ENCODE assay signal across 30 mouse cellular contexts in genomic region chr10:41461057-41461722, GRCm38 (mm10). TPM values are rescaled to one million over a fixed set of nuclear protein-coding genes. Genes with fewer than 3 reads are reported as not detected.
DNase-seq lines count a peak whose midpoint lies in the region; ATAC-seq and TF ChIP-seq lines count a peak whose summit lies in the region.
"Had no signal": no experiment of that assay in that cellular context is flagged by ENCODE, and none has a peak within 500 bp of the region (broad histone marks: within the 10 kb centered on the region; RNA-seq: fewer than 3 reads in every experiment).

No protein-coding gene starts in this region.

- H3K4me2 ChIP-seq in forebrain, embryonic 13.5 days, result no peak overlapping the region
- H3K4me2 ChIP-seq in forebrain, embryonic 15.5 days (replicated peaks), result no peak overlapping the region
- H3K4me2 ChIP-seq in heart, embryonic 13.5 days, result no peak overlapping the region
- H3K4me2 ChIP-seq in midbrain, embryonic 11.5 days, result no peak overlapping the region
- no peak overlapping the region for H3K4me2 ChIP-seq in midbrain, embryonic 14.5 days (ENCODE audit: low read length)
- H3K4me2 ChIP-seq in neural tube, embryonic 14.5 days (ENCODE audit: low read depth, low read length), result no peak overlapping the region
- H3K4me2 ChIP-seq: heart, embryonic 15.5 days; hindbrain, embryonic 15.5 days; intestine, embryonic 15.5 days; limb, embryonic 15.5 days; liver, embryonic 13.5 days; stomach, embryonic 15.5 days had no signal

- WGBS in forebrain, embryonic 13.5 days, result 97% methylated on average over 3 of the region's 3 CpGs
- 84% methylated on average over 3 of the region's 3 CpGs for whole genome bisulfite sequencing in forebrain, embryonic 15.5 days
- 71% methylated on average over 3 of the region's 3 CpGs for WGBS in heart, embryonic 13.5 days
- WGBS in heart, adult 2 months, result 85% methylated on average over 3 of the region's 3 CpGs
- 97% methylated on average over 3 of the region's 3 CpGs for WGBS in midbrain, embryonic 11.5 days
- WGBS in midbrain, embryonic 14.5 days, result 90% methylated on average over 3 of the region's 3 CpGs
- WGBS in neural tube, embryonic 14.5 days, result 90% methylated on average over 3 of the region's 3 CpGs

- no peaks in the 10 kb centered on the region for H3K27me3 ChIP-seq in forebrain, embryonic 13.5 days
- no peaks in the 10 kb centered on the region for H3K27me3 ChIP-seq in forebrain, embryonic 15.5 days
- no peaks in the 10 kb centered on the region for H3K27me3 ChIP-seq in heart, embryonic 13.5 days (replicated peaks)
- no peaks in the 10 kb centered on the region for H3K27me3 ChIP-seq in heart, adult 2 months (ENCODE audit: control insufficient read depth, insufficient read depth, low read length)
- H3K27me3 ChIP-seq in midbrain, embryonic 11.5 days (ENCODE audit: control insufficient read depth, insufficient read depth, low read length), result no peaks in the 10 kb centered on the region
- no peaks in the 10 kb centered on the region for H3K27me3 ChIP-seq in midbrain, embryonic 14.5 days (ENCODE audit: control insufficient read depth, insufficient read depth, low read length)
- no peaks in the 10 kb centered on the region for H3K27me3 ChIP-seq in neural tube, embryonic 14.5 days (ENCODE audit: control insufficient read depth, insufficient read depth, low read length)
- H3K27me3 ChIP-seq: heart, embryonic 15.5 days; hindbrain, embryonic 15.5 days; intestine, embryonic 15.5 days; limb, embryonic 15.5 days; liver, embryonic 13.5 days; stomach, embryonic 15.5 days had no signal

- H3K36me3 ChIP-seq in forebrain, embryonic 13.5 days (ENCODE audit: poor library complexity, severe bottlenecking), result peaks cover 59% of the 10 kb centered on the region
- peaks cover 29% of the 10 kb centered on the region for H3K36me3 ChIP-seq in forebrain, embryonic 15.5 days
- H3K36me3 ChIP-seq in heart, embryonic 13.5 days, result peaks cover 84% of the 10 kb centered on the region
- no peaks in the 10 kb centered on the region for H3K36me3 ChIP-seq in heart, adult 2 months (ENCODE audit: control insufficient read depth, insufficient read depth, low read length)
- H3K36me3 ChIP-seq in midbrain, embryonic 11.5 days (ENCODE audit: control insufficient read depth, insufficient read depth, low read length), result peaks cover 9% of the 10 kb centered on the region
- H3K36me3 ChIP-seq in midbrain, embryonic 14.5 days (ENCODE audit: control insufficient read depth, insufficient read depth, low read length), result peaks cover 61% of the 10 kb centered on the region
- H3K36me3 ChIP-seq in neural tube, embryonic 14.5 days (ENCODE audit: control insufficient read depth, insufficient read depth, low read length), result peaks cover 16% of the 10 kb centered on the region

- H3K9me3 ChIP-seq in forebrain, embryonic 13.5 days (replicated peaks), result no peaks in the 10 kb centered on the region
- H3K9me3 ChIP-seq in forebrain, embryonic 15.5 days, result no peaks in the 10 kb centered on the region
- H3K9me3 ChIP-seq in heart, embryonic 13.5 days, result no peaks in the 10 kb centered on the region
- H3K9me3 ChIP-seq in midbrain, embryonic 11.5 days (ENCODE audit: control insufficient read depth, low read length), result no peaks in the 10 kb centered on the region
- H3K9me3 ChIP-seq in midbrain, embryonic 14.5 days (ENCODE audit: control insufficient read depth, low read length), result no peaks in the 10 kb centered on the region
- H3K9me3 ChIP-seq in neural tube, embryonic 14.5 days (ENCODE audit: control insufficient read depth, low read length), result no peaks in the 10 kb centered on the region
- H3K9me3 ChIP-seq: heart, embryonic 15.5 days; hindbrain, embryonic 15.5 days; intestine, embryonic 15.5 days; limb, embryonic 15.5 days; liver, embryonic 13.5 days; stomach, embryonic 15.5 days had no signal

- 0 out of 2 replicates have a peak overlapping the region, but pooled peaks have one; percentile 7 for H3K27ac ChIP-seq in forebrain, embryonic 13.5 days
- no peak overlapping the region for H3K27ac ChIP-seq in forebrain, embryonic 15.5 days (replicated peaks)
- H3K27ac ChIP-seq in heart, embryonic 13.5 days (replicated peaks), result no peak overlapping the region
- no peak overlapping the region for H3K27ac ChIP-seq in heart, adult 2 months
- no peak overlapping the region for H3K27ac ChIP-seq in midbrain, embryonic 11.5 days (ENCODE audit: low read depth, low read length)
- H3K27ac ChIP-seq in midbrain, embryonic 14.5 days (replicated peaks; ENCODE audit: low read depth, low read length), result no peak overlapping the region
- no peak overlapping the region for H3K27ac ChIP-seq in neural tube, embryonic 14.5 days (ENCODE audit: low read depth, low read length)
- H3K27ac ChIP-seq: gastrocnemius, adult 2 months; heart, embryonic 15.5 days; hindbrain, embryonic 15.5 days; intestine, embryonic 15.5 days; limb, embryonic 15.5 days; liver, embryonic 13.5 days; macrophage; stomach, embryonic 15.5 days had no signal

- no peak for TF ChIP-seq POLR2A in heart, adult 2 months (IDR thresholded peaks at IDR 0.05; ENCODE audit: insufficient read depth, low read depth, low read length)

- no peak for DNase-seq in heart, adult 2 months
- DNase-seq in midbrain, embryonic 11.5 days (ENCODE audit: low spot score, missing footprints), result peak; percentile 60
- DNase-seq in midbrain, embryonic 14.5 days, result no peak
- no peak for DNase-seq in urinary bladder, postnatal 25 days (ENCODE audit: low spot score)
- DNase-seq: adrenal gland, postnatal 25 days; cerebellum, adult 18-20 months; gastrocnemius, adult 2 months; gastrocnemius, postnatal 36 days; heart, postnatal 4 days; kidney, adult 2 months; kidney, postnatal 36 days; liver, embryonic 13.5 days; lung, adult 18-20 months; lung, postnatal 10 days; right cerebral cortex, postnatal 25 days had no signal

- H3K4me3 ChIP-seq in forebrain, embryonic 13.5 days, result no peak overlapping the region
- no peak overlapping the region for H3K4me3 ChIP-seq in forebrain, embryonic 15.5 days
- H3K4me3 ChIP-seq in heart, embryonic 13.5 days, result no peak overlapping the region
- no peak overlapping the region for H3K4me3 ChIP-seq in heart, adult 2 months
- H3K4me3 ChIP-seq in midbrain, embryonic 11.5 days (ENCODE audit: low read depth, low read length), result no peak overlapping the region
- H3K4me3 ChIP-seq in midbrain, embryonic 14.5 days (replicated peaks; ENCODE audit: low read depth, low read length), result no peak overlapping the region
- H3K4me3 ChIP-seq in neural tube, embryonic 14.5 days (ENCODE audit: low read depth, low read length), result no peak overlapping the region
- H3K4me3 ChIP-seq: erythroblast, embryonic 14.5 days; gastrocnemius, adult 2 months; heart, embryonic 15.5 days; hindbrain, embryonic 15.5 days; intestine, embryonic 15.5 days; limb, embryonic 15.5 days; liver, embryonic 13.5 days; myocyte; stomach, embryonic 15.5 days had no signal

- H3K79me2 ChIP-seq in heart, adult 2 months (replicated peaks; ENCODE audit: control insufficient read depth, insufficient read depth, low read length), result no peaks in the 10 kb centered on the region

- no peak for TF ChIP-seq CTCF in heart, adult 2 months (IDR thresholded peaks at IDR 0.05)

- ATAC-seq in forebrain, embryonic 13.5 days, result no peak
- ATAC-seq in forebrain, embryonic 15.5 days (replicated peaks), result no peak
- ATAC-seq in heart, embryonic 13.5 days (ENCODE audit: extremely low read depth, insufficient number of reproducible peaks, low FRiP score, low TSS enrichment), result no peak
- ATAC-seq in midbrain, embryonic 11.5 days (ENCODE audit: low FRiP score), result no peak
- no peak for ATAC-seq in midbrain, embryonic 14.5 days (ENCODE audit: low FRiP score, low TSS enrichment)
- 0 out of 2 replicates have a peak, but pooled peaks have one; percentile 17 for ATAC-seq in neural tube, embryonic 14.5 days (ENCODE audit: low read depth)
- ATAC-seq: intestine, embryonic 15.5 days had no signal

- peaks cover 8% of the 10 kb centered on the region; the same call in 1 of the 2 replicates for H3K4me1 ChIP-seq in forebrain, embryonic 13.5 days
- H3K4me1 ChIP-seq in forebrain, embryonic 15.5 days, result no peaks in the 10 kb centered on the region
- H3K4me1 ChIP-seq in heart, embryonic 13.5 days, result peaks cover 26% of the 10 kb centered on the region
- no peaks in the 10 kb centered on the region; the same call in none of the 2 replicates for H3K4me1 ChIP-seq in heart, adult 2 months (ENCODE audit: control insufficient read depth, insufficient read depth, low read length)
- H3K4me1 ChIP-seq in midbrain, embryonic 11.5 days (ENCODE audit: control insufficient read depth, insufficient read depth, low read length), result no peaks in the 10 kb centered on the region
- no peaks in the 10 kb centered on the region for H3K4me1 ChIP-seq in midbrain, embryonic 14.5 days (ENCODE audit: control insufficient read depth, insufficient read depth, low read length)
- no peaks in the 10 kb centered on the region for H3K4me1 ChIP-seq in neural tube, embryonic 14.5 days (ENCODE audit: control insufficient read depth, insufficient read depth, low read length)
- H3K4me1 ChIP-seq: hindbrain, embryonic 15.5 days; intestine, embryonic 15.5 days; limb, embryonic 15.5 days; stomach, embryonic 15.5 days had no signal

- intact Hi-C loops in heart, adult 2 months (cut with DNase I), result no loop called here

- TF ChIP-seq EP300 in heart, adult 2 months (IDR thresholded peaks at IDR 0.05; ENCODE audit: insufficient read depth, low read depth, low read length), result no peak

- H3K9ac ChIP-seq in forebrain, embryonic 13.5 days, result no peak overlapping the region
- H3K9ac ChIP-seq in forebrain, embryonic 15.5 days (replicated peaks), result no peak overlapping the region
- H3K9ac ChIP-seq in heart, embryonic 13.5 days, result 0 out of 2 replicates have a peak overlapping the region, but pooled peaks have one; percentile 14
- no peak overlapping the region for H3K9ac ChIP-seq in heart, adult 2 months (ENCODE audit: low read depth, low read length)
- no peak overlapping the region for H3K9ac ChIP-seq in midbrain, embryonic 11.5 days (ENCODE audit: low read length)
- no peak overlapping the region for H3K9ac ChIP-seq in midbrain, embryonic 14.5 days (replicated peaks; ENCODE audit: low read length)
- H3K9ac ChIP-seq in neural tube, embryonic 14.5 days (replicated peaks; ENCODE audit: low read depth, low read length), result no peak overlapping the region
- H3K9ac ChIP-seq: heart, embryonic 15.5 days; hindbrain, embryonic 15.5 days; intestine, embryonic 15.5 days; limb, embryonic 15.5 days; liver, embryonic 13.5 days; stomach, embryonic 15.5 days had no signal

RNA-seq across cellular contexts. Expression of gene Zbtb24, which starts 11.0 kb away (rescaled TPM):
- 19.1 and 19.8 TPM in 2 replicates for polyA plus RNA-seq in forebrain, embryonic 13.5 days (2015; fragmentation: Nextera tagmentation; extraction: Ambion mirVana)
- polyA plus RNA-seq in forebrain, embryonic 15.5 days (2015; fragmentation: Nextera tagmentation; extraction: Ambion mirVana), result 20.7 and 22.0 TPM in 2 replicates
- 11.2 and 11.3 TPM in 2 replicates for polyA plus RNA-seq in heart, embryonic 13.5 days (2015; fragmentation: Nextera tagmentation; extraction: Ambion mirVana)
- total RNA-seq in heart, adult 2 months (2021), result 1 to 10 TPM; 6.9 to 7.9 TPM
- 6.0 and 8.7 TPM in 2 replicates for polyA plus RNA-seq in heart, adult 2 months (2012; rRNA removed)
- polyA plus RNA-seq in midbrain, embryonic 11.5 days (2014; fragmentation: Nextera tagmentation; extraction: Ambion mirVana), result 19.1 TPM in 2 replicates
- 18.5 and 20.5 TPM in 2 replicates for polyA plus RNA-seq in midbrain, embryonic 14.5 days (2014; fragmentation: Nextera tagmentation; extraction: Ambion mirVana)
- polyA plus RNA-seq in neural tube, embryonic 14.5 days (2014; fragmentation: Nextera tagmentation; extraction: Ambion mirVana), result 16.9 and 20.0 TPM in 2 replicates

RNA-seq across cellular contexts. Expression of gene Mical1, which starts 14.9 kb away (rescaled TPM):
- polyA plus RNA-seq in forebrain, embryonic 13.5 days (2015; fragmentation: Nextera tagmentation; extraction: Ambion mirVana), result 35.9 and 41.9 TPM in 2 replicates
- 39.9 and 42.0 TPM in 2 replicates for polyA plus RNA-seq in forebrain, embryonic 15.5 days (2015; fragmentation: Nextera tagmentation; extraction: Ambion mirVana)
- 33.4 and 33.8 TPM in 2 replicates for polyA plus RNA-seq in heart, embryonic 13.5 days (2015; fragmentation: Nextera tagmentation; extraction: Ambion mirVana)
- total RNA-seq in heart, adult 2 months (2021), result 10 to 100 TPM in 1 of 2 experiments, 1 to 10 TPM in 1; 9.6 to 11.0 TPM
- 18.5 and 20.3 TPM in 2 replicates for polyA plus RNA-seq in heart, adult 2 months (2012; rRNA removed)
- polyA plus RNA-seq in midbrain, embryonic 11.5 days (2014; fragmentation: Nextera tagmentation; extraction: Ambion mirVana), result 34.0 and 36.6 TPM in 2 replicates
- 17.0 and 20.5 TPM in 2 replicates for polyA plus RNA-seq in midbrain, embryonic 14.5 days (2014; fragmentation: Nextera tagmentation; extraction: Ambion mirVana)
- polyA plus RNA-seq in neural tube, embryonic 14.5 days (2014; fragmentation: Nextera tagmentation; extraction: Ambion mirVana), result 19.8 and 31.9 TPM in 2 replicates

RNA-seq across cellular contexts. Expression of gene Smpd2, which starts 29.0 kb away (rescaled TPM):
- 40.6 and 49.8 TPM in 2 replicates for polyA plus RNA-seq in forebrain, embryonic 13.5 days (2015; fragmentation: Nextera tagmentation; extraction: Ambion mirVana)
- 36.6 and 38.2 TPM in 2 replicates for polyA plus RNA-seq in forebrain, embryonic 15.5 days (2015; fragmentation: Nextera tagmentation; extraction: Ambion mirVana)
- 46.3 and 48.4 TPM in 2 replicates for polyA plus RNA-seq in heart, embryonic 13.5 days (2015; fragmentation: Nextera tagmentation; extraction: Ambion mirVana)
- 10 to 100 TPM; 31.8 to 36.2 TPM for total RNA-seq in heart, adult 2 months (2021)
- 60.2 and 60.8 TPM in 2 replicates for polyA plus RNA-seq in heart, adult 2 months (2012; rRNA removed)
- 50.7 and 60.0 TPM in 2 replicates for polyA plus RNA-seq in midbrain, embryonic 11.5 days (2014; fragmentation: Nextera tagmentation; extraction: Ambion mirVana)
- polyA plus RNA-seq in midbrain, embryonic 14.5 days (2014; fragmentation: Nextera tagmentation; extraction: Ambion mirVana), result 35.5 and 36.1 TPM in 2 replicates
- 30.6 and 34.3 TPM in 2 replicates for polyA plus RNA-seq in neural tube, embryonic 14.5 days (2014; fragmentation: Nextera tagmentation; extraction: Ambion mirVana)

RNA-seq across cellular contexts. Expression of gene Ppil6, which starts 29.0 kb away (rescaled TPM):
- polyA plus RNA-seq in forebrain, embryonic 13.5 days (2015; fragmentation: Nextera tagmentation; extraction: Ambion mirVana), result 1.8 and 1.9 TPM in 2 replicates
- 1.5 and 3.3 TPM in 2 replicates for polyA plus RNA-seq in forebrain, embryonic 15.5 days (2015; fragmentation: Nextera tagmentation; extraction: Ambion mirVana)
- polyA plus RNA-seq in heart, embryonic 13.5 days (2015; fragmentation: Nextera tagmentation; extraction: Ambion mirVana), result 1.1 and 1.3 TPM in 2 replicates
- total RNA-seq in heart, adult 2 months (2021), result 1 to 10 TPM in 1 of 2 experiments, under 1 TPM in 1; 0.84 to 1.7 TPM
- 0.59 and 1.2 TPM in 2 replicates for polyA plus RNA-seq in heart, adult 2 months (2012; rRNA removed)
- 0.66 and 0.85 TPM in 2 replicates for polyA plus RNA-seq in midbrain, embryonic 11.5 days (2014; fragmentation: Nextera tagmentation; extraction: Ambion mirVana)
- 1.3 and 1.7 TPM in 2 replicates for polyA plus RNA-seq in midbrain, embryonic 14.5 days (2014; fragmentation: Nextera tagmentation; extraction: Ambion mirVana)
- polyA plus RNA-seq in neural tube, embryonic 14.5 days (2014; fragmentation: Nextera tagmentation; extraction: Ambion mirVana), result 1.7 and 3.5 TPM in 2 replicates
- total RNA-seq: gastrocnemius, adult 2 months; gastrocnemius, postnatal 36 days; megakaryocyte-erythroid progenitor cell, adult 5-6 weeks; MEL; neutrophil, adult 5-6 weeks had no signal
- polyA plus RNA-seq: erythroblast, embryonic 14.5 days; liver, embryonic 13.5 days; macrophage had no signal

RNA-seq across cellular contexts. Expression of gene Cd164, which starts 58.0 kb away (rescaled TPM):
- polyA plus RNA-seq in forebrain, embryonic 13.5 days (2015; fragmentation: Nextera tagmentation; extraction: Ambion mirVana), result 78.2 and 81.7 TPM in 2 replicates
- polyA plus RNA-seq in forebrain, embryonic 15.5 days (2015; fragmentation: Nextera tagmentation; extraction: Ambion mirVana), result 64.6 and 69.0 TPM in 2 replicates
- 166 and 169 TPM in 2 replicates for polyA plus RNA-seq in heart, embryonic 13.5 days (2015; fragmentation: Nextera tagmentation; extraction: Ambion mirVana)
- total RNA-seq in heart, adult 2 months (2021), result 100 to 1,000 TPM; 137 to 151 TPM
- 131 and 193 TPM in 2 replicates for polyA plus RNA-seq in heart, adult 2 months (2012; rRNA removed)
- 112 and 126 TPM in 2 replicates for polyA plus RNA-seq in midbrain, embryonic 11.5 days (2014; fragmentation: Nextera tagmentation; extraction: Ambion mirVana)
- polyA plus RNA-seq in midbrain, embryonic 14.5 days (2014; fragmentation: Nextera tagmentation; extraction: Ambion mirVana), result 34.9 and 63.8 TPM in 2 replicates
- polyA plus RNA-seq in neural tube, embryonic 14.5 days (2014; fragmentation: Nextera tagmentation; extraction: Ambion mirVana), result 44.6 and 65.9 TPM in 2 replicates
